Mouse (Mus musculus) hindlimb bud, embryonic 11.5 days (tissue): ENCODE results near the gene Apobec2.
"Not testable (repeated sequence)": the region's sequence is repeated elsewhere in the genome, so short reads cannot be mapped to it uniquely, and the experiment has no call there.

Experiments used
- DNase-seq: peaks from one replicate; pipeline ENCODE4 v3.0.0-alpha.2; 2012; ENCODE audit warnings: low read depth, low spot score; ENCODE audit errors: extremely low spot score

Apobec2 gene

DNA sequence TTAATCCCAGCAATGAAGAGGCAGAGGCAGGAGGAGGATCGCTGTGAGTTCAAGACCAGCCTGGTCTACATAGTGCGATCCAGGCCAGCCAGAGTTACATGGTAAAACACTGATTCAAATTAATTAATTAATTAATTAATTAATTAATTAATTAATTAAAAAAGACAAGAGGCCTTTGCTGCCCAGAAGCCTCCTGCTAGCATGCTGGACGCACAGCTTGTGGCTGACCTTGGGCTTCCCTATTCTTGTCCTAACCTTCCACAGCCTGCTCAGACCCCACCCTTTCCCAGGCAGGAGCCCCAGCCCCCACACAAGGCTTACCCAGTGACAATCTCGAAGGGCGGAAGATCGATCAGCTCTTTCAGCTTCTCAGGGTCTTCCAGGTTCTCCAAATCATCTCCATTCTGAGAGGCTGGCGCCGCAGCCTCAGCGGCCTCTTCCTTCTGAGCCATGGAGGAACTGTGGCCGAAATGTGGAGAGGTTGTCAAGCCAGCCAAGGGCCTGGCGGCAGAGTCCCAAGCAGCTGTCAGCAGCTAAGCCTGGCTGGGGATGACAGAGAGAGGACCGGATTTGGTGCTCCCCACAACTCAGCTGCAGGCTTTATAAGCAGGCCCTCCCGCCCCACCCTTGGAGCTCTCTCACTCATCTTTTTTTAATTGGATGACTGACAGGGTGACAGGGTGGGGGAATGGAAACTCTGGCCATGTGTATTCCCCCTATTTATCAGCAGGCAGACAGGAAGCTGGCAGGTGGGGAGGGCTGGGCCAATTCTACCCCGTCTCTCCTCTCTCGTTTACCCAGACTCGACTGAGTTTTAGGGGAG is at the start of gene Apobec2:
Gene Apobec2, minus strand, starts transcription at position 773 of the 823 bp plus-strand sequence.
- no peak for DNase-seq

DNA sequence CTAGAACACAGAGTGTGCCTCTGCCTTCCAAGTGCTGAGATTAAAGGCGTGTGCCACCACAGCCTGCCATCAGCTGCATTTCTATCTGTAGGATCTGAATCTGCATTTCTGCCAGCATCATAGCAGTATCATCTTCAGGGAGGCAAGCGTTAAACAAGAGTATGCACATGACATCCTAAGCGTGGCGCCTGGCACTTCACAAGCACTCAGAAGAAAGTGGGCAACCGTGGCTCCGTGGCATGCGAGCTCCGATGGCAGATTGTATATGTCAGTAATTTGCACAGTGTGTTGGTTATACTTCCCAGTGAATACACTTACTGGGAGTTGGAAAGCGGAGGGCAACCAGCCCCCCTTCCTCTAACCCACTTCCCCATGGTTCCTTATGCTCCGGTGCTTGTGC is 47.2 kb upstream of the Apobec2 start:
- no peak for DNase-seq

- DNase-seq, result no peak
These were observed 42.7 kb upstream of the Apobec2 start for GRCm38 (mm10) chr17:48475444-48475843.

DNA sequence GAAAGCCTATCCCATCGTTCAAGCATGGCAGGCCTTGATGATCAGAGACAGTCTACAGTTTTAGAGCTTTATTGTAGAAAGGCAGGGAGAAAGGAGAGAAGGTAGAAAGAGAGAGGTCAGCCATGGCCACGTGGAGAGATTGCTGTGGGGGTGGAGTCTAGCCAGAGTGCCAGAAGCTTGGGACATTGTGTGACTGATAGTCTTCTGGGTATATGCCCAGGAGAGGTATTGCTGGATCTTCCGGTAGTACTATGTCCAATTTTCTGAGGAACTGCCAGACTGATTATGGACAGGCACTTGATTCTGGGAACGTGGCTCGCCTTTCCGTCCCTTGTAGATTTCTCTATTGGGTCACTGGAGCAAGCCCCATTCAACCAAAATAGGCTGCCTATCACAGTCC is 41.6 kb upstream of the Apobec2 start:
- DNase-seq, result not testable (repeated sequence)

DNA sequence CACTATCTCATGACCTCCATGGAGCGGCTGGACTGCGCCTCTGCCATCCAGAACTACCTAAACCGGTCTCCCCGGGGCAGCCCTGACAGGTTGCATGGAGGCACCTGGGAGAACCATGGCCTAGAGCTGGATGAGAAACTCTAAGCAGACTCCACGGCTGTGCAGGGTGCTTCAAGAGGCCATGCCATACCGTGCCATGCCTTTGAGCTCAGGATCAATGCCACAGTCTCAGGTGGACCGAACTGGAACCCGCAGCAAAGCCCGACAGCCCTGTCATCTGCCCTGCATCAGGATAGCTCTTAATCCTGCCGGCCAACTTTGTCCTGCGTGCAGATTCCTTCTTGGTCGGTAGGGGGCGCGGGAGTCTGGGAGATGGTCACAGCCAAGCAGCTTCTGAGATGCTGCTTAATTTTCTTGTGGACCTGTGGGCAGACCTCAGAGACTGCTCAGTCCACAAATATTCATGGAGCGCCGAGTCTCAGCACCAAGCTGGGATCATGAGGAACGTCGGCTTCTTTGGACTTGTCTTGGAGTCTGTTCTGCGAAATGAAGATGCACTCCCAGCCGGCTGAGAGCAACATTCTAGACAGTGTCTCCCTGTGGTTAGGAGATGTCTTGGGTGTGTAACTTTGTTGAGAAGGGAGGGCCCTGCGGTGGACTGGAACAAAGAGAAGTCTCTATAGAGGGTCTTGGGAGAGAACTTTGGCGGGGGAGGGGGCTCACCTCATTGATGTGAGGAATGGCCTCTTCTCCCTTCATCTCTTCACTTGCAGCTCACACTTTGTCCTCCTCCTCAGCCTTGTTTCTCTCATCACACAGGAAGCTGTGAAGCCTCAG is 34.9 kb upstream of the Apobec2 start:
- peak; percentile 18 for DNase-seq

- no peak for DNase-seq
These were observed 34.2 kb upstream of the Apobec2 start for GRCm38 (mm10) chr17:48466769-48467394.

GRCm38 (mm10) chr17:48463391-48463790 is 30.7 kb upstream of the Apobec2 start:
- no peak for DNase-seq

GRCm38 (mm10) chr17:48462096-48462495 is 29.4 kb upstream of the Apobec2 start:
- no peak for DNase-seq

DNA sequence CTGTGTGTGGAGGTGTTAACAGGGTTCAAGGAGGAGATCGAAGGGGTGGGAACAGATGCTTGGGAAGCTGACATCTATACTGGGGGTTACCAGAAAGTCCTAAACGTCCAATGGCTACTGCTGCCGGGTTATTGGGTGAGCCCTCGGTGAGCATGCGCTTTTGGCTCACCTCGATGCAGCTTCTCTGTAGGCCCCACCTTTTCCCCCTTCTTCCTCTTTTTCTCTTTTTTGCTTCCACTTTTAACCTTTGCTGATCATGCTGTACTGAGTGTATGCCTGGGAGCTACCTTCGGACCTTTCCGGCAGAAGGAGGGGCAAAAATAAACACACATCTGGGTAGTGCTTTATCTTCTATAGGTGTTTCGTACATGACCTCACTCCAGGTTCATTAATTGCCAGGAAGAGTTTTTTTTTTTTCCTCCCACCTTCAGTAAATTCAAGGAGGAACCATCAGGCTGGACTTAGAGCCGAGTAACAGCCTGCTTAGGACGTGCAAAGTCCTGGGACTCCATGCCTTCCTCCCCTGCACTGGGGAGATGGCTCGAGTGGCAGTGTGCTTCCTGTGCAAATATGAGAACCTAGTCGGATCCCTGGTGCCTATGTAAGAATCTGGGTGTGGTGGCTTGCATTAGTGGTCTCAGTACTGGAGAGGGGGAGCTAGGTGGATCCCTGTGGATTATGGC is 25.4 kb upstream of the Apobec2 start:
- DNase-seq, result no peak

DNA sequence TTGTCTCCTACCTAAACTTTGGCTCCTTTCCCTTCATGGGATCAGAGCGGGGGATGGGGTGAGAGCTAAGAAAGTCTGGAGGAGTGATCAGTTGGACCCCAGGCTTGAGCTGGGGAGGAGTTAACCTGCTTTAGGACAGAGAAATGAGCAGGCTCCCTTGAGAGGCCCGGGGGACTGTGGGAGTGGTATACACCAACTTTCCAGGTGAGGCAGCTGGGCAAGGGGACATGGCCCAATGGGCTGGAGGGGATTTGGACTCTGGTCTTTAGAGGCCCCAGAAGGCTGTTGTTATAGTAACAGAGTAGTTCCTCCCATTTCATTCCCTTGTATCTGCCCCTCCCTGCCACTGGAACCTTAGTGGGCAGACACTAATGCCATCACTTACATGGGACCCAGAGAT is 23.2 kb upstream of the Apobec2 start:
- no peak for DNase-seq

- no peak for DNase-seq
These were observed 22.0 kb upstream of the Apobec2 start, which contains the start of gene Unc5cl for GRCm38 (mm10) chr17:48454688-48455087. TSS of gene Unc5cl (plus strand) at chr17:48454901.

- no peak for DNase-seq
These were observed 21.5 kb upstream of the Apobec2 start for GRCm38 (mm10) chr17:48454190-48454589.

DNA sequence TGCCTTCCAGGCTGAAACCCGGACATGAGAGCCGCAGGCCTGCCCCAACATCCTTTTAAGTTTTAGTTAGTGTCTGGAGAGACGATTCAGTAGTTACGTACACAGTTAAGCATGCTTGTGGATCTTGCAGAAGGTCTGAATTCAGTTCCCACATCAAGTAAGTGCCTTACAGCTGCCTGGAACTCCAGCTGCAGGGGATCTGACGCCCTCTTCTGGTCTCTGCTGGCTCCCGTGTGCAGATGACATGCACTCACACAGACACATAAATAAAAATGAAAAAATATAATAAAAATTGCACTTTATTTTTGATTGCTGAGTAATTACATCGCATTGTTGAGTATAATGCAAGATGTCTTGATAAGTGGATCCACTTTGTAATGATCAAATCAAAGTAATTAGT is 20.8 kb upstream of the Apobec2 start:
- no peak for DNase-seq

DNA sequence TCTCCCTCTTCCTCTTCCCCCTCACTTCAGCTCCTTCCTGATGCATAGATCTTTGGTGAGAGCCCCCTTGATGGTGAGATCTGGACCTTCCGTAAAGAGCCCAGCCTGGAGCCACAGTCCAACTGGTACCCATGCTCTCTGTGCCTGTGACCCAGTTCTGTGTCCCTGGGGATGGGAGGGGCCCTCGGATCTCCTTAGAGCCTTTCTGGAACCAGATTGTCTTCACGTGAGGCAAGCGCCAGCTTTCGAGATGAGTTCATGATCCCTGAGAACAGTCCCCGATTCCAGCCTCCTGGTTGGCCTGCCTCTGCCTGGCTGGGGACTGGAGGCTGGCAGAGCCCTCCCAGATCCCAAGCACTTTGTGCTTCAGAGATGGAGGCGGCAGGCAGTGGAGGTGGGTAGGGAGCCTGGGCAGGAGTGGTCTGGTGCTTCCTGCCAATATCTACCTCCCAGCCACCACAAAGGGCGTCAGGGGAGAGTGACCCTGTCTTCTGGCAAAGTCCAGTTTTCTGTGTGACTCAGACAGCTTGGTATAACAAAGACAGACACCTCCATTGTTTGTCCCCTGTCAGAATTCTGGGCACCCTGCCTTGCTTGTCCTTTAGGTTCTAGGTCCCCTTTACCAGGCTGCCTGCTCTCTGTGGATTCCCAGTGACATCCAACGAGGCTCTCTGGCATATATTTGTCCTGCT is 19.2 kb upstream of the Apobec2 start:
- no peak for DNase-seq

GRCm38 (mm10) chr17:48451353-48451675 is 18.6 kb upstream of the Apobec2 start, which contains the start of gene Tspo2:
TSS of gene Tspo2 (minus strand) at chr17:48451522.
- DNase-seq, result no peak

GRCm38 (mm10) chr17:48450666-48451352 is 18.1 kb upstream of the Apobec2 start:
- no peak for DNase-seq

DNA sequence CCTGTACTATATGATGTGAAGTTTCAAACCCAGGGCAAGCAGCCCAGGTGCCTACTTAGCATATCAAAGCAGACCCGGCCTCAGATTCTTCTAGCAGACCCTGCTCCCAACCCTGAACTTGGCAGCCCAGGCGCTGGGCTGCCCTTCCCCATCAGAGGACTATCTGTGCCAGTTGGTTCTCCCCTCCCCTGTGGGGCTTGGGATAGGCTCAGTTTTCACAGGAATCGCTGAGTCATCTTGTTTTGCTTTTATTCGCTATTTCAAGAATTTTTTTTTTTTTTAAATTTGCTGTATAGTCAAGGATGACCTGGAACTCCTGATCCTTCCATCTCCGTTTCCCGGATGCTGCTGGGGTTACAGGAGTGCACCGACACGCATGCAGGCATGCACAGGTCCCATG is 14.9 kb upstream of the Apobec2 start:
- DNase-seq, result no peak

GRCm38 (mm10) chr17:48443542-48444145 is 10.9 kb upstream of the Apobec2 start:
- DNase-seq, result no peak

GRCm38 (mm10) chr17:48442745-48443457 is 10.2 kb upstream of the Apobec2 start:
- DNase-seq, result no peak
